Mouse (Mus musculus) layer of hippocampus, postnatal 25 days (tissue): Measurements from ENCODE around the gene AC124108.1. TPM values are rescaled to one million over a fixed set of nuclear protein-coding genes. Genes with fewer than 3 reads are reported as not detected.
A peak's percentile ranks its signal among the peaks of the same experiment; 100 is the strongest.
"Not testable (repeated sequence)": the region's sequence is repeated elsewhere in the genome, so short reads cannot be mapped to it uniquely, and the experiment has no call there.

ENCODE experiments used
- DNase-seq, 2 experiments: peaks; one replicate each; pipeline ENCODE4 v3.0.0; 2022; ENCODE audit warnings: mixed read lengths in 2 of 2, low spot score in 1 of 2; ENCODE audit errors: extremely low spot score in 1 of 2
- total RNA-seq, 2 experiments: library from RNA; stranded (reverse); gene quantifications; 2 replicates each; pipeline ENCODE4 v1.2.3; 2021

Gene AC124108.1
- total RNA-seq, 2 experiments from 2014 or later: 0.25 to 0.92 TPM

DNA sequence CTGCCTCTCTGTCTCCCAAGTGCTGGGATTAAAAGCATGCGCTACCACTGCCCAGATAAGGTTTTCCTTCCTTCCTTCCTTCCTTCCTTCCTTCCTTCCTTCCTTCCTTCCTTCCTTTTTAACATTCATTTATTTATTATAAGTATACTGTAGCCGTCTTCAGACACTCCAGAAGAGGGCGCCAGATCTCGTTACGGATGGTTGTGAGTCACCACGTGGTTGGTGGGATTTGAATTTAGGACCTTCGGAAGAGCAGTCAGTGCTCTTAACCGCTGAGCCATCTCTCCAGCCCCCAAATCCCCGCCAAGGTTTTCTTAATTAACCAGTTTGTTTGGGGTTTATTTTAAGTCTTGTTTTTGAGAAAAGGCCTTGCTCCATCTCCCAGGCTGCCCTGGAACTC is 28.6 kb upstream of the AC124108.1 start:
- not testable (repeated sequence) for DNase-seq

DNA sequence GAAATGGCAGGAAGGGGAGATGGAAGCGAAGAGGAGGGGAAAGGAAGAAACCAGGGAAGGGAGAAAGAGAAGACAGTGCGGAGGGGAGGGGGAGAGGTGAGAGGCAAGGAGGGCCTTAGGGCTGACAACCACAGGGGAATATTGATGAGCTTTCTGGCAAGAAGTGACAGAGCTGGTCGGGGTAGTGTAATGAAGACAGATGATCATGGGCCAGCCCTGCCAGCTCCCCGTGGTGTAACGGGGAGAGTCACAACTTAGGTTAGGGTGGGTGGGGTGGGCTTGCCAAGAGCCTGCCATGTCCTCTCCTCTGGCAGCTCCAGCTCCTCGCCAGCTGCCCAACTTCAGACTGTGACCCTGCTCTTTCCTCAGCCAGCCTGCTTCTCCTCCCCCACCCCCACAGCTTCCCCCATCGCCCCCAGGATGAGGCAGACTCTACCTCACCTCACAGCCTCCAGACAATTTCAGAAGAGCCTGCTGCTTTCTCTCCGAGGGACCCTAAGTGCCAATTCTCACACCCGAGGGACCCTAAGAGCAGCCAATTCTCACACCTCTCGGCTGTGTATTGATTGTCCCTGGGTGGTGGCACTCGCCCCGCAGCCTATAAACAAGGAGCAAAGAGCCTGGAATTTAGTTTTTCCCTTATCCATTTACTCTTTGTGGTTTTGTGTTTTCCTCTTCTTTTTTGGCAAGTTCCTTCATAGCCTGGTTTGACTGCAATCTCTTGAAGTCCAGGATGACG is 26.3 kb upstream of the AC124108.1 start:
- DNase-seq: no peak

DNA sequence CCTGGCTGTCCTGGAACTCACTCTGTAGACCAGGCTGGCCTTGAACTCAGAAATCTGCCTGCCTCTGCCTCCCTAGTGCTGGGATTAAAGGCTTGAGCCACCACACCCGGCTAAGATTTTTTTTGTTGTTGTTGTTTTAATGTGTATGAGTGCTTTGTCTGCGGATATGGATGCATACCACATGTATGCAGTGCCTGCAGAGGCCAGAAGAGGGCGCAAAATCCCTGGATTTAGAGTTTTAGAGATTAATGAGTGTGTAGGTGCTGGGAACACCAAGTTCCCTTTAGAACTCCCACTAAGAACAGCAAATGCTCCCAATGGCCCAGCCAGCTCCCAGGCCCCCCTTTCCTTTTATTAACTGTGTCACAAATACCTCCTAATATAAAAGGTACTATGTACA is 25.4 kb upstream of the AC124108.1 start:
- no peak for DNase-seq

DNA sequence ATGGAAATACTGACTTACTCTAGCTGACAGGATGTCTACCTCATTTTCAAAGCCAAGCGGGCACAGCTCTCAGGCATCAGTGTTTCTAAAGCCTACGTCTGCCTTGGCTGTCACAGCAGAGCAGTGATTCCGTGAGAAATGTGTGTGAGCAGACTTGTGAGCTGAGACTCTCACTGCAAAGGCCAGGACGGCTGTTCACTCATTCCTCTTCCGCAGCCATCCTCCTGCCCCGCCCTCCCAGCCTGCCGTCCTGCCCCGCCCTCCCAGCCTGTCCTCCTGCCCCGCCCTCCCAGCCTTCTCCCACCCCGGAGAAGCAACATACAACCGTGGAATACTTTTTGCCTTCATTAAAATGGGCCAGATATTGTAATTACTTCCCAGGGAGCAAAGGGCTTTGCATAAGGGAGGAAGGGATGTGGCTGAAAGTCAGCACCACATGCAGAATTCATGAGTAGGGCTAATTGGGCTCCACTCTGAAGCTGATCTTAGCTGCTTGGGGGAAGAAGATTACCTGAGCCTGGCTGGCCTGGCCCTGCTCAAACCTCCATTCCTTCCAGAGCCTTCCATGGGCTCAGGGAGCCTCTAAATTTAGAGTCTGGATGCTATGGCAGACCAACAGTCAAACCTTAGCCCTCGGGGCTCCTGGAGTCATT is 23.0 kb upstream of the AC124108.1 start:
- DNase-seq: no peak

DNA sequence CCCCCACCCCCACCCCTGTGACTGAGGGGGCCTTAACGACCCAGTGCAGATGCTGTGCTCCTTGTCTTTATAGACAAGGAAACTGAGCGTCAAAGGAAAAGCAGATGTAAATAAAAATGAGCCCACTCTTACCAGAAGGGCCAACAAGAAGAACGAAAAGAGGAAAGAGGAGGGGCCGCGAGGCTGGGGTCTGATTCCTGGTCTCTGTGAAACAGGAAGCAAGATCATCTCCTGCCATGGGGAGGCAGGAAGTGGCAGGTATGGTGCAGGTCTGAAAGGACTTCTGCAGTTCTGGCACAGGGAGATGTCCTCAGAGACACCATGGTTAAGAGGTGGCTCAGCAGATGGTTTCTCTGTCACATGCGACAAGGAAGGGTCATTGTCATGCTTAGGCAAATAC is 20.6 kb upstream of the AC124108.1 start:
- DNase-seq: no peak

DNA sequence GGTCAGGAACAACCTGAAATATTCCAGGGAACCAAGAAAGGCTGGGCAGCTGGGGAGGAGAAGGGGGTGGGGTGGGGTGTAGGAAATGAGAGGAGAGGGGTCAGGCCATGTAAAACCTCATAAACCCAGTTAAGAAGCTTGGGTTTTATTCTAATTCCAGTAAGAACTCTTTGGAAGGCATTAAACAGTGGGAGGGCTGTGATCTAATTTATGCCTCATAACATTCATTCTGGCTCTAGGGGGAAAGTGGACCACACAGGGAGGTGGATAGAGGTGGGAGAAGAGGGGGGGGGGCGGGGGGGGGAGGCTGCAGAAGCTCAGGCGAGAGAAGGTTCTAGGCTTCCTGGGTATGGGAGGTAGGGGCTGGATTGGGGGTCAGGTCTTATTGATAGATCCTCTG is 19.6 kb upstream of the AC124108.1 start:
- DNase-seq: no peak

DNA sequence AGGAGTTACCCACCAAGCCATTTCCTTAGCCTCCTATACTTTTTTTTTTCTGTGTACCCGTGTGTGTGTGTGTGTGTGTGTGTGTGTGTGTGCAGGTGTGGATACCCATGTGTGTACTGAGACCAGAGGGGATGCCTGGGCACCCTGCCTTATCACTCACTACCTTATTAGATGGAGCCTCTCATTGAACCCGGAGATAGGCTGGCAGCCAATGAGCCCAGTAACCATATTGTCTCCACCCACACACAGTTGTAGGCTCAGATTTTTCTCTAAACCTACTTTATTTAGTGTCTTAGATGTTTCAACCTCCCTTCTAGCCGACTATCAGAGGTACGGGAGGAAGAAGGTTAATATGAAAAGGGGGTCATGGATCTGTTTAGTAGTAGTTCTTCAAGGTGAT is 5.0 kb upstream of the AC124108.1 start:
- DNase-seq: no peak

DNA sequence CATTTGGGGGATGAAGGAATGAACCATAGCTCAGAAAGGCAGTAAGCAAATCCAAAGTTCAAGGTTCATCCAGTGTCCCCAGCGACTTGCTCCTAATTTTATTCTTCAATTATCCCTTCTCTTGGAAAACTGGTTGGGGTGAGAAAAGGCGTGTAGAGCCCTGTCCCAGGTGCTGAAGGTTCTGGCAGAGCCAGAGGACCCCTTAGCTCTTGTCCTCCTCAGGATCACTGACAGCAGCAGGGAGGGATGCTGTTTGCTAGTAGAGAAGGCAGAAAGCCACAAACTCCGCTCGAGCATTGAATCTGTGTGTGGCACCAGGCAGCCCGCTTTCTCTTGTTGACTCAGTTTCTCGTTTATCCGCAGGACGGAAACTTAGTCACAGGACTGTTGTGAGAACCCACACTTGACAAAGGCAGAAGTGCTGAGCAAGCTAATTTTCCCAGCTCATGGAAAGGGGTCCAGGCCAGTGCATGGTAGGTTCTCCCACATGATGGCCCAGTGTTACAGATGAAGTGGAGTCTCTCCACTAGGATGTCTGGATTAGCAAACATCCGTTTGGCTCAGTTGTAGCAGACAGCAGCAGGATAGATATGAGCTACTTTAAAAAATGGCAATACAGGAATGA is 2.7 kb upstream of the AC124108.1 start:
- DNase-seq: peak in 1 of 2 experiments; percentile 3

DNA sequence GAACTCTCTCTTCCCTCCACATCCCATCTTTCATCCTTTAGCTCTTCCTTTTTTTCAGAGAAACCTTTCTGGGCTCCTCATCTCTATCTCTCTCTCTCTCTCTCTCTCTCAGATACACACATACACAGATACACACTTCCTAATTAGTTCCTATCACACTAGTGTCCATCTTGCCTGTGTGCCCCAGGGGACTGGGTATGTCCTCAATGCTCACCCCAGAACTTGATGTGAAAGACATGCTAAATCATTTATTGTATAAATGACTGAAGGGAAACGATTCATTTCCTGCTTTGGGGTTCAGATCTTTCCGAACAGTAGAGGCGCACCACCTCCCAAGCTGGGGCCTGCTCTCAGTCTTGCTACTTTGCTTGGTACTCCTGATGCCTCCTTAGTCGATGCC is 2.0 kb upstream of the AC124108.1 start:
- DNase-seq: no peak

DNA sequence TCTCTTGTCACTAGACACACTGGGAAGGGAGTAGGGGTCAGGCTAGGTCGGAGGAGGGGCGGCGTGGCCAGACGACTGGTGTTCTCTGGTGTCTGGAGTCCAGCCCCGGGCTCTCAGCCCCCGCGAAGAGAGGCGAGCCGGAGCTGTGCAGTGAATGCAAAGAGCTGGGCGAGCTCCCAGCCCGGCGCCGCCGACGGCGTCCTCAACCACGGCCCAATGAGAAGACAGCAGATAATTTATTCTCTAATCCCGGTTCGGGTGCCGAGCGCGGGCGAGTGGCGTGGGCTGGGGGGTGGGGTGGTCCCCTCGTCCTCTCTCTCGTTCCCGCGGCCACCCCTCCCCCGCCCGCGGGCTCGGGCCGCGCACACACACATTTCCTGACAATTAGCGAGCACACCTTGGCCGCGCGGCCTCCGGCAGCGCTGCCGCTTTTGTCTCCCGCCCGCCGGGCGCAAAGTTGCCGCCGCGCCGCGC is 1.2 kb upstream of the AC124108.1 start:
- DNase-seq: peak in 1 of 2 experiments; percentile 46

DNA sequence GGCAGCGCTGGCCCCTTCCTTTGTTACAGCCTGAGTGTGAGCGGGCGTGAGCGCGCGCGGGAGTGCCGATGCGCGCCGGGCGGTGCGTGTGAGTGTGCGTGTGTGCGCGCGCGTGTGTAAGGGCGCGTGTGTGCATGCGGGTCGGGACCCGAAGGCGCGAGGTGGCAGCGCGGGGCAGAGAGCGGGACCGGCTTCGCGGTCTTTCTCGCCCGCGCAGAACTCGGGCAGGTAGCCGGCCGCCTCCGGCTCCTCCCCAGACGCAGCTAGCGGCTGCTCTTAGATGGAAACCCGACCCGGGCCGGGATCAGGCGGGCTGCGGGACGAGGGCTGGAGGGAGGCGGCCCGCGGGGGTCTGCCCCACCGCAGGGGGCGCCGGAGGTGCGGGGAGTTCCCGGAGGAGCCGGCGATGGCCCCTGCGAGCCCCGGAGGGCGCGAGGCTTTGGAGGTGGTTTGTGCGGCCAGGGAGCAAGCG is 600 bp upstream of the AC124108.1 start:
- DNase-seq: no peak

DNA sequence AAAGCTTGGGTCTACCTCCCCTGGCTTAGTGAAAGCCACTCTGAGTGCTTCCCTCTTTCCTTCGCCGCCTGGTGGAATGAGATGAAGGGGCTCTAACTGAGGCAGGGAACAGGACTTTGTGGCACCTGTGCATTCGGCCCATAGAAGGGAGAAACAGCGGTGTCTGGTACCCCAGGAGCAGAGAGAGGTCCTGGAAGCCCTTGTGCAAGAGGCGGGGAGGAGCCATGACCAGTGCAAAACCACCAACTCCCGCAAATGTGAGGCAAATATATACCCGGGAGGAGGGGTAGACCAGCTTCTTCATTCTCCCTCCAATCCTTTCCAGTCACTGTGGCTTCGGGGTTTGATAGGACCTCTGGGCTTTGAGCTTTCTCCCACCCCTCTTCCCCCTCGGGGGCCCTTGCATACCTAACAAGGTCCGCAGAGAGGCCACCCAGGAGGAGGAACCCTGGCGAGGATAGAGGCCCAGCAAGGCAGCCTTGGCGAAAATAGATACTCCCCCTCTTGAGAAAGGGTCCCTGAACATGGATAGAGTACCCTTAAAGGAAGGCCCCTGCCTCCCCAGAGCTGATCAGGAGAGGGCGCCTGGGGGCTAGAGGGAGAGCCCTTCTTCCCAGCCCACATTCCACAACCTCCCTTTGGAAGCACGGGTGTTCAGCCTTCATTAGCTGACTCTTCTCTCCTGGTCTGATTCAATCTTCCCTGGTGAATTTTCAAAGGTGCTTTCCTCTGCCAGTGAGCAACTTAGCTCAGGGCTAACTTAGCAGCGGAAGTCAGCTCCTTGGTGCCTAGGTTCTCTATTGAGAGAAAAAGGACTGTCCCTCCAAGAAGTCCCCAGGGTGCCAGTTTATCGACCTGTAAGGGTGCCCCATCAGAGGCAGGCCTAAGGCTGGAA is 776 bp downstream of the AC124108.1 start:
- DNase-seq: no peak

DNA sequence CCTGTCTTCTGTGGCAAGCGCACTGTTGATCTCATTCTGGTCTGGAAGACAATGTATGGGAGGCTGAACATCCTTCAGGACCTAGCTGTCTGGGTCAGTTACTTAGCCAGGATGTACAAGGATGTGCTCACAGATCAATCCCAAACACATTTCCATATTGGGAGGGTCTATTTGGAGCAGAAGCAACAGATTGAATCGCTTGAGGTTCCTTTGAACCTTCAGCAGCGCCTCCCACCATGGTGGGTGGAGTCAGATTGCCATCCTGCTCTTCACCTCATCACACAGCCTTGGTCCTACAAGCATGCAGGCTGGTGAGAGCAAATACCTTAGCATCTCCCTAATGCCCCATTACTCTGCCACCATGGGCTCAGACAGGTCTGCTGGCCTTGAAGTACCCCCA is 2.5 kb downstream of the AC124108.1 start:
- no peak for DNase-seq

DNA sequence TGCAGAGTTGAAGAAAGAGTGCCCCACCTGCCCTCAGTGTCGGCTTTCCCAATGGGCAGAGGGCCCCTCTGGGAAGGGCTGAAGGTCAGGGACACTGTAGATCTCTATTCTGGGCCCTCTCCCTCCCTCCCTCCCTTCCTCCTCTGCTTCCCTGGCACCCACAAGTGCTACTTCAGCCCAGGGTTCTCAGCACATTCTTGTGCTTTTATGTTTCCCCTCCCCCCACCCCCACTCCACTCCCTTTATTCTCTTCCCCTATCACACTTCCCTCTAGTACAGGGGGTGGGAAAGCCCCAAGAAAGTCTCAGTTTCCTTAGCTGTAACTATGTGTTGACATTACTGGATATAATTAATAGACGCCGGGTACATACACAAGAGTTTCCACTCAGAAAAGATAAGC is 3.4 kb downstream of the AC124108.1 start:
- no peak for DNase-seq

DNA sequence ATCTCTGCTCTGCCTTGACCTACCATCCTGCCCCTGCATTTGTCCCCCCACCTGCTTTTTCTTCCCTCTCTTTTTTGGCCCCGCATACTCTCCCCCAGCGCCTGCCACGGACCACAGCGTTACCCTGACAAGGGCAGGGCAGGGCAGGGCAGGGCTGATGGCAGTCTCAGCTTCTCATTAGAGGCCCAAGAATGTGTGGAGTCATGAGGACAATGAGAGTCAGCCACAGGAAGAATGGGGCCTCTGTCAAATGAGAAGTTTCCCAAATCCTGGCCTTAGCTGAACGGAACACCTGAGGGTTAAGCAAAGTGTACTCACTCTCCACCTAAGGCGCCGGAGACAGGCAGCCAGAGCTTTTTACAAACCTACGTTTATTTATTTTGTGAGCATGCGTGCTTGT is 3.8 kb downstream of the AC124108.1 start:
- DNase-seq: no peak

DNA sequence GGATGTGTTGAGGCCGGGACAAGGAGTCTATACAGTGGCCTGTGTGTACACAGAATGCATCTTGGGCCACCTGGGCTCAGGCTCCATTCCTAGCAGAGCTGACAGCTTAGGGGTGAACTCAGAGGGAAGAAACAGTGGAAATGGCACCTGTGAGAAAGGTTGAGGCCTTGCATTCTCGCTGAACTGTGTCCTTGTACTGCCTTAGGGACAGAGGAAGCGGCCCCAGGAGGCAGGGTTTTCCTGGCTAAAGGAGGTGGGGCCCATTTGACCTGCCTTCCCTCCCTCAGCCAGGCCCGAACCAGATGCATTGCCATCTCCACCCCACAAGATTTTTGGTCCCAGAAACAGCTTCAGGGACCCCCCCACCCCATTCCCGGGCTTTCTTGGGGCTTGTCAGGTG is 4.4 kb downstream of the AC124108.1 start:
- no peak for DNase-seq

DNA sequence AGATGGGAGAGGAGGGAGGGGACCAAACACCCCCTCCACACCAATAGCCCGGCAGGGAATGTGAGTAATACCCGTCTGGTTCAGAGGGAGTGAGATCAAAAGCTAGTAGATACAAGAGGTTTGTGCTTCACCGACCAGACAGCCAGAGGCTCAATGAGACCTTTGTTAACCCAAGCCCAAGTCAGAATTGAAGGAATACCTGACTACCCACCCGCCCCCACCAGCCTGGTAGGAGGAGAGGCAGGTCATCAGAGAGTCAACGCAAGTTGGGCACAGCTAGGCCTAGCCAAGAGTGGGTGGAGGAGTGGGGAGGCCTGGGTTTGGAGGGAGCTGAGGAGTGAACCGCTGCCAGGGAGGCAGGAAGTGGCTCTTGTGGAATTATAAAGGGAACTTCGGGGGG is 5.1 kb downstream of the AC124108.1 start:
- DNase-seq: no peak

DNA sequence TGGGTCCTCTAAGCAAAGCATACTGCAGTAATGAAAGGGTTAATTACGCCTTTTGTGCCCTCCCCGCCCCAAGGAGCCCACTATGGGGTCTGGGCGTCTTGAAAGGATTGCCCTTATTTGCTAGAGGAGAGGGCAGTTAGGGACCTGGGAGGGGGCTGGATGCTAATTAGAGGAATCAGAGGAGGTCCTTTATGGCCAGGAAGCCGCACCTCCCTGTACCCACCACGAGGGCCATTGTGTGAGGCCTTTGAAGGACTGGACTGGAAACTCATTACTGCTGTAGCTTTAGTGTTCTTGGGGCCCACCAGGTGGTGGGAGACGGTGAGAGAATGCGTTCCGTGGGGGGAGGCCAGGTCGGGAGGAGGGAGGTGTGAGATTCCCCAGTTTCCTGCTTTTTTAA is 6.4 kb downstream of the AC124108.1 start:
- DNase-seq: no peak

DNA sequence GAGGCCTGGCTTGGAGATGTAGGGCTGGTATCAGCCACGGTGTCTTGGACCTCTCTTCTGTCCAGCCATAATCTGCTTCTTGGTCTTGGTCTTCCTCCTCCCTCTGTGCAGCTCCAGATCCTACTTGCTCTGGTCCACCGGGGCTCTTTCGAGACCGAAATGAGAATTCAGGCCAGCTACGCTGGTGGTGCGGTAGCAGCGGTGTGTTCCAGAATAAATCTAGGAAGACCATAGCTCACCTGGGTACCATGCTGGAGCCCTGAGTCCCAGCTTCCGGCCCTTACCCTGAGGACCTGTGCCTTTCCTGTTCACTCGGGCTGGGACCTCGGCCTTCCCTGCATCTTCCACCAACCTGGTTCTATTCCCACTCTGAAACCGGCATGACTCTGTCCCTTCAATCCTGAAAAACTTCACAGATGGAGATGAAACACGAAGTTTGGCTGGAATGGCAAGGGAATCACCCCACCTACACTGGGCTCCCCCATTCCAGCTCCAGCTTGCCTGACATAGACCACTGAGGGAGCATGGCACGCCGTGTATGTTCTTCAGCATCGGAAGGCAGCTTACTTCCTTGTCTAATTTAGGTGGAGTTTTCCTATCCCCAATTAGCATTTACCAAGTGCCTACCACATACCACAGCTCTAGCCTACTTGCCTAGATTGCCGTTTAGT is 7.3 kb downstream of the AC124108.1 start:
- DNase-seq: no peak

DNA sequence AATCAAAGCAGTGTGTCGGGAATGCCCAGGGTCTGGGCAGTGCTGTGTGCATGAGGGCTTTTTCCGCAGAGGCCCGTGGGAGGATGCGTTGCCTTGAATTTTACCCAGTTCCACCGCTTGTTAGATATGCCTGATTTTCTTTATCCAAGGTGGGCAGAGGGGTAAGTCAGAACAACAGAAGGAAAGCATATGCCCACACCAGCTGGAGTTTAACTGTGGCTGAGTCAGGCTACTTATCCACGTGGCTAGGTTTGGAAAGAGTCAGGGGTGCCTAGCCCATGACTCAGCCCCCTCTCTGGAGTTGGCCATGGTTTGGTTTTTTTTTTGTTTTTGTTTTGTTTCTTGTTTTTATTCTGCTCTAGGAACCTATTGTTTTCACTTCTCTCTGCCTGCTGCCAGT is 8.0 kb downstream of the AC124108.1 start:
- DNase-seq: no peak
